Mouse (Mus musculus) gastrocnemius, postnatal 10 days (tissue): ENCODE results near the gene Haus4. TPM values are rescaled to one million over a fixed set of nuclear protein-coding genes. Genes with fewer than 3 reads are reported as not detected.
A peak's percentile ranks its signal among the peaks of the same experiment; 100 is the strongest.

Source experiments
- DNase-seq: peaks from one replicate; pipeline ENCODE4 v3.0.0; 2021; ENCODE audit warnings: mixed read lengths
- total RNA-seq, 2 experiments: library from RNA; stranded (reverse); gene quantifications; 2 replicates each; pipeline ENCODE4 v1.2.3; 2021

The Haus4 gene
- total RNA-seq, 2 experiments from 2014 or later: 9.2 to 10.7 TPM

DNA sequence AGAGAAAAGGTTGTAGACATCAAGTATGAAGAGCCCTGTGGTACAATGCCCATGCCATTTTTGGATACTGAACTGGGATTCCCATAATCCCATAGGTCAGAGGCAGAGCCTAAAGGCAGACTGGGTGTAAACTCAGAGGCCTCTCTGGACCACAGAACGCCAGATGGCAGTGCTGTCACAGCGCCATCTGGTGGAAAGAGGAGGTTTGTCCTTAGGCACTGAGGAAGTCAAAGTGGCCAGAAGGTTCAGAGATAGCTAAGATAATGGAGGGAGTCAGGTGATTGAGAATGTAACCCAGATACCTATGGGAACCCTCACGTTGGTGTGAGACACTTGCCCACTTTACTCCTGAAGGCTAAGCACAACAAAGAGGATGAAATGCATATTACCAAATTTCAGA is 60.2 kb downstream of the Haus4 start:
- peak; percentile 69 for DNase-seq

DNA sequence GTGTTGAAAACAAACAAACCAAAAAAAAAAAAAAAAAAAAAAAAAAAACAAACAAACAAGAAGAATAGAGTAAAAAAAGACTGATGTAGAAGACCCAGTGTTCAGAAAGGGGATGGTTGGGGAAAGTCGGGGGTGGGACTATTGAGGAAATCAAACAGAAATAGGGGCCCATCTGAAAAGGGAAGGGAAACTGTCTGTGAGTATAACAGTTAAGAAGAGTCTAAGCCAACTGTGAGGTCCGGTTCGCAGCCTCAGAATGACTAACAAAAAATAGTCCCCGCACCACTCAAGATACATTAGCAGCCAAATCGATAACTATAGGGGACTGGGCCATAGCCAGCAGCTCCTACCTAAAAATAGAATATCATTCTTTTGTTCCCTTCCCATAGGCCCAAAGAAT is 61.2 kb downstream of the Haus4 start:
- no peak for DNase-seq

DNA sequence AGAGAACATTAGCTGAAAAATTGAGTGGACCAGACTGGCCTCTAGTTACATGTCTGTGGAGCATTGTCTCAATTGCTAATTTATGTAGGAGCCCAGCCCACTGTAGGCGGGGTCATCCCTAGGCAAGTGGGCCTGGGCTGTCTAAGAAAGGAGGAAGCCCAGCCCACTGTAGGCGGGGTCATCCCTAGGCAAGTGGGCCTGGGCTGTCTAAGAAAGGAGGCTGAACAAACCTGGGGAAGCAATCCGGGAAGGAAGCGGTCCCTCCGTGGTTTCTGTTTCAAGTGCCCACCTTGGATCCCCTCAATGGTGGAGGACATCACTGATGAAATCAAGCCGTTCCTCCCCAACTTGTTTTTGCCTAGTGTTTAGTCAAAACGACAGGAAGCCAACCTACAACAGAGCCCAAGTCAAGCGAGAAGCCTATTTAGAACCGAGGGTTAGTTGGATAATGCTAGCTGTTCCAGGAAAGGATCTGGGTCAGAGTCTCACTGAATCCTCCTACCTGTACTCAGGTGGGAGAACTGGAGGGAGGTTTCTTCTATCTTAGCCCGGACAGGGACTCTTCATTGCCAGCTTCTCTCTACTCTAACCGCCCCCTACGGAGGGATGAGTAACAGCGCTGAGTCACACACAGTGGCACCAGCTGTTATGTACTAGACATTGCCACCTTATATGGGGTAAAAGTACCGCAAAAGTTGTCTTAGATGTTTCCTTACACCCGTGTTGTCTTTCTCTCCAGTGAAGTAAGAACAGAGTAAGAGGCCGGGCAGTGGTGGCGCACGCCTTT is 61.9 kb downstream of the Haus4 start:
- DNase-seq: no peak

Other genes starting within 250 kb of the Haus4 start
- gene Oxa1l, start 193.8 kb downstream of the Haus4 start, total RNA-seq: 10 to 100 TPM; 64.1 to 65.5 TPM
- 1 to 10 TPM; 3.1 to 5.5 TPM for gene Slc7a7, start 136.8 kb downstream of the Haus4 start, total RNA-seq
- 100 to 1,000 TPM; 141 to 159 TPM for gene Mrpl52, start 127.7 kb downstream of the Haus4 start, total RNA-seq
- gene Mmp14, start 123.0 kb downstream of the Haus4 start, total RNA-seq: 100 to 1,000 TPM; 115 to 167 TPM
- 10 to 100 TPM; 36.3 to 39.5 TPM for gene Lrp10, start 90.5 kb downstream of the Haus4 start, total RNA-seq
- under 1 TPM in 1 of 2 experiments, not detected in 1; 0.14 TPM for gene Rem2, start 78.5 kb downstream of the Haus4 start, total RNA-seq
- gene Prmt5, start 37.1 kb downstream of the Haus4 start, total RNA-seq: 10 to 100 TPM; 32.8 to 35.3 TPM
- gene Ajuba, start 22.9 kb upstream of the Haus4 start, total RNA-seq: 1 to 10 TPM; 7.5 to 9.9 TPM
- 1 to 10 TPM; 3.1 to 5.1 TPM for gene 4931414P19Rik, start 51.4 kb upstream of the Haus4 start, total RNA-seq
- 100 to 1,000 TPM; 183 to 207 TPM for gene Psmb5, start 63.4 kb upstream of the Haus4 start, total RNA-seq
- not detected for gene Psmb11, start 66.8 kb upstream of the Haus4 start, total RNA-seq
- gene Gm17606, start 86.3 kb upstream of the Haus4 start, total RNA-seq: not detected
- 1 to 10 TPM in 1 of 2 experiments, under 1 TPM in 1; 0.96 to 1.8 TPM for gene Cdh24, start 86.7 kb upstream of the Haus4 start, total RNA-seq
- gene 1700123O20Rik, start 131.6 kb upstream of the Haus4 start, total RNA-seq: 10 to 100 TPM; 16.2 to 16.9 TPM
- gene Acin1, start 132.3 kb upstream of the Haus4 start, total RNA-seq: 100 to 1,000 TPM in 1 of 2 experiments, 10 to 100 TPM in 1; 90.7 to 110 TPM
- not detected for gene Gm29776, start 144.2 kb upstream of the Haus4 start, total RNA-seq
- gene Cebpe, start 157.6 kb upstream of the Haus4 start, total RNA-seq: under 1 TPM in 1 of 2 experiments, not detected in 1; 0.50 TPM
- gene Slc7a8, start 227.3 kb upstream of the Haus4 start, total RNA-seq: 1 to 10 TPM; 5.7 to 7.5 TPM